Mouse (Mus musculus) hematopoietic stem cell, adult 5-6 weeks (primary cell): ENCODE data around the gene Zfp551. TPM values are rescaled to one million over a fixed set of nuclear protein-coding genes. Genes with fewer than 3 reads are reported as not detected.

Experiments
- ATAC-seq, 2 experiments: fragments of 125-278 bp in 1 of 2; replicated peaks in 1 of 2; 2 replicates each; pipeline ENCODE4 v1.8.0; 2016 to 2017; ENCODE audit warnings: inconsistent platforms in 2 of 2, mild to moderate bottlenecking in 2 of 2, moderate number of reproducible peaks in 2 of 2, low read depth in 1 of 2, moderate TSS enrichment in 1 of 2; ENCODE audit not compliant: low FRiP score in 2 of 2, poor library complexity in 2 of 2, severe bottlenecking in 2 of 2, insufficient read depth in 1 of 2, low TSS enrichment in 1 of 2
- total RNA-seq: library from RNA; stranded (forward); fragments of 172-1452, 232-1000 nt; gene quantifications from 2 replicates; pipeline ENCODE4 v1.2.3, GENCODE M21; 2017

The Zfp551 gene
- 6.6 and 8.4 TPM in 2 replicates for total RNA-seq

DNA sequence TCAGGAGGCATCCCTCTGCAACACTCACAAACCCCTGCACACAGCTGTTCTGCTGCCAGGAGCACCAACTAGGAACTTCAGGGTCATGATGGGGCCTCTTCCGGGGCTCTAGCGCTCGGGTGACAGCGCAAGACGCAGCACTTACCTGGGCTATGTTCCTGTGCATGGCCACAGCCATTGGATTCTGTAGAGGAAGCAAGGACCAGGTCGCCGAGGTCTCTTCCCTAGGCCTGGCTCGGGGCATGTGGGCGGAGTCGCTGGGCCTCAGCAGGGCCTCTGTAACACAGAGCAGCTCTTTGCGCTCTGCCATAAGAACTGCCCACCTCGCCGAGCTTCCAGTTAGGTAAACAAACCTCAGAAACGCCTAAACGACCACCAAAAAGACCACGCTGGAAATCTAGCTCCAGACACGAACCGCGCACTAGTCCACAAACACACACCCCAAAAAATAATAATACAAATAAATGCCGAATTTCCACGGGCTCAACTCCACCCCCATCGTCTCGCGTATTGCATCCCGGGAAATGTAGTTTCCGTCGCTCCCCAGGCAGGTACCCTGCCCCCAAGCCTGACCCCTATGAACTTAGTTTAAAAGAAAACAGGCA is at the start of gene Zfp551:
Gene Zfp551 (minus strand): TSS at position 507 of the 605 bp plus-strand sequence.
- ATAC-seq: peak; percentile 97 to 98

DNA sequence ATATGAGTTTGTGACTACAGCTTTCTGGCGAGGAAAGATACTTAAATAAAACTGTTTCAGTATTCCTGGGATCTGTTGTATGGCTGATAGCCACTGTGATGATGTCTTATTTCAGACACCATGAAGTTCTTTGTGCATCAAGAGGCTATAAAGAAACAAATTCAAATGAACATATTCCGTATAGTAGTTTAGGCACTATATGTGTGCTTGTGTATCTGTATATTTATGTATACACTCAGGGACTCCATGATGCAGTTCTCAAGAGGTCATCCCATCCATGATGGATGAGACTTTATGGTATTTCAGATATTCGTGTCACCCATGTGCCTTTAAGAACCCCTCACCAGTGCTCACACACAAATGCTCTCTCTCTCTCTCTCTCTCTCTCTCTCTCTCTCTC is 304 bp upstream of the Zfp551 start:
- ATAC-seq: no peak

DNA sequence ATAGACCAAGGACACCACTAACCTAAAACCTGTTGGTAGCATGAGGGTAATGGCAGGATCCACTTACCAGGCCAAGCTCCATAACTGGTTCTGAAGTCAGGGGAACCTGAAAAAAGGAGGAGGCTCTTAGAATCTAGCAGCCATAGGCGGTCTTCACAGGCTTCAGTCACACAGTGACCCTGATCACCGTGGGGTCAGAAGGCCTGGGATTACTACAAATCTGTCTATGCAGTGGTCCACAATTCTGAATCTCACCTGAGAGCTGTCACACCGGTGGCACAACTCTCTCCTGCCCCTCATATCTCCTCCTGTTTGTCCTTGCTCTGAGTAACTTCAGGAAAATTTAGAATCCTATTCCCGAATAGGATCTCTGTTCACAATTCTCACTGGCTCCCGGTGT is 810 bp downstream of the Zfp551 start:
- 0 out of 4 replicates have a peak, but pooled peaks of 1 of the 2 experiments have one; percentile 1 for ATAC-seq

DNA sequence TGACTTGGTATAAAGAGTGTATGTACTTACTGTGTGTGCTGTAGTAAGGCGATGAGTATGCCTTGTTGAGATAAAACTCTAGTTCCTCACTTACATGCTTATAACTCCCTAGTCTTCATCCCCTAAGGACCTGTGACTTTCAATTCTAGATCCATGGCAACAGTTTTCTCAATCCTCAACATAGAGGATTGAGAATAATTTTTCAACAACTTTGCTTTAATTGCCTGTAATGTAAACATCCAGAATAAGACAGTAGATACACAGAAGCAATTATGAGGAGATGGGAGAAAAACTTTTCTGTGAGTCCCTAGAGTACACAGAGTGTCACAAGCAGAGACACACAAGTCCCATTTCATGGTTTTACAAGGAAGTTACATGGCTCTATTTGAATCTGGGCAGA is 53.4 kb downstream of the Zfp551 start, which contains the start of gene Vmn1r84:
Gene Vmn1r84 (minus strand): TSS at position 101 of the 400 bp plus-strand sequence.
- ATAC-seq: no peak

Other genes starting within 250 kb of the Zfp551 start
- gene Vmn1r80, start 233.5 kb downstream of the Zfp551 start, total RNA-seq: not detected in 2 replicates
- not detected in 2 replicates for gene Vmn1r81, start 154.5 kb downstream of the Zfp551 start, total RNA-seq
- gene Vmn1r82, start 122.3 kb downstream of the Zfp551 start, total RNA-seq: not detected in 2 replicates
- not detected in 2 replicates for gene Vmn1r83, start 93.3 kb downstream of the Zfp551 start, total RNA-seq
- gene Vmn1r84, start 53.5 kb downstream of the Zfp551 start, total RNA-seq: not detected in 2 replicates
- gene Zfp606, start 55.5 kb upstream of the Zfp551 start, total RNA-seq: 18.0 and 22.2 TPM in 2 replicates
- gene 2900092C05Rik, start 89.8 kb upstream of the Zfp551 start, total RNA-seq: not detected in 2 replicates
- gene Vmn2r53, start 186.0 kb upstream of the Zfp551 start, total RNA-seq: not detected in 2 replicates
- gene Vmn2r54, start 217.6 kb upstream of the Zfp551 start, total RNA-seq: not detected in 2 replicates